Mouse (Mus musculus): Measurements from ENCODE around the gene Igdcc4. TPM values are rescaled to one million over a fixed set of nuclear protein-coding genes. Genes with fewer than 3 reads are reported as not detected.
A peak's percentile ranks its signal among the peaks of the same experiment; 100 is the strongest.

The Igdcc4 gene
- polyA plus RNA-seq, 1 experiment from 2014 or later = 17.3 TPM

GRCm38 (mm10) chr9:65117516-65117915, 16.2 kb downstream of the Igdcc4 start:
- H3K27me3 ChIP-seq = no peaks in the 10 kb centered on the region
- no peak overlapping the region for H3K9ac ChIP-seq
- ATAC-seq (ENCODE audit: low FRiP score, low read depth) = no peak
- H3K4me3 ChIP-seq = no peak overlapping the region
- WGBS = 69% methylated on average over 2 of the region's 2 CpGs
- no peaks in the 10 kb centered on the region for H3K4me1 ChIP-seq (replicated peaks)
- no peaks in the 10 kb centered on the region for H3K9me3 ChIP-seq
- no peak overlapping the region for H3K27ac ChIP-seq (replicated peaks)
- H3K36me3 ChIP-seq = peaks cover 25% of the 10 kb centered on the region
- no peak overlapping the region for H3K4me2 ChIP-seq

GRCm38 (mm10) chr9:65120935-65121334, 19.6 kb downstream of the Igdcc4 start:
- WGBS = 10% methylated on average over 3 of the region's 3 CpGs

GRCm38 (mm10) chr9:65122545-65122944, 21.3 kb downstream of the Igdcc4 start:
- Histone ChIP-seq H3K9ac (no peak overlapping the region), H3K36me3 (0 out of 2 replicates have a peak, but pooled peaks cover 12% of the 10 kb centered on the region), H3K4me1 (replicated peaks) (peaks cover 9% of the 10 kb centered on the region), H3K9me3 (no peaks in the 10 kb centered on the region), H3K27me3 (no peaks in the 10 kb centered on the region), H3K27ac (replicated peaks) (no peak overlapping the region), H3K4me2 (peak overlapping the region; percentile 25), H3K4me3 (no peak overlapping the region)
- ATAC-seq (ENCODE audit: low FRiP score, low read depth) = no peak
- WGBS = 20% methylated on average over 18 of the region's 18 CpGs

More at GRCm38 (mm10) chr9:65120935-65121334, 19.6 kb downstream of the Igdcc4 start:
- Histone ChIP-seq H3K36me3 (peaks cover 10% of the 10 kb centered on the region), H3K4me2 (no peak overlapping the region), H3K4me3 (no peak overlapping the region), H3K27me3 (no peaks in the 10 kb centered on the region), H3K9me3 (no peaks in the 10 kb centered on the region), H3K27ac (replicated peaks) (no peak overlapping the region), H3K9ac (no peak overlapping the region), H3K4me1 (replicated peaks) (peaks cover 9% of the 10 kb centered on the region)
- peak; percentile 61; the same call in 1 of the 2 replicates for ATAC-seq (ENCODE audit: low FRiP score, low read depth)

GRCm38 (mm10) chr9:65123552-65124168, 22.4 kb downstream of the Igdcc4 start:
- Histone ChIP-seq H3K36me3 (0 out of 2 replicates have a peak, but pooled peaks cover 4% of the 10 kb centered on the region), H3K27ac (replicated peaks) (no peak overlapping the region), H3K27me3 (no peaks in the 10 kb centered on the region), H3K9me3 (no peaks in the 10 kb centered on the region), H3K4me3 (peak overlapping the region; percentile 34), H3K9ac (no peak overlapping the region), H3K4me2 (peak overlapping the region; percentile 66), H3K4me1 (replicated peaks) (peaks cover 9% of the 10 kb centered on the region)
- ATAC-seq (ENCODE audit: low FRiP score, low read depth) = no peak
- WGBS = 4% methylated on average over 48 of the region's 48 CpGs

GRCm38 (mm10) chr9:65128123-65128815, 27.0 kb downstream of the Igdcc4 start:
- no peak overlapping the region for H3K4me3 ChIP-seq
- peaks cover 11% of the 10 kb centered on the region; the same call in 1 of the 2 replicates for H3K36me3 ChIP-seq
- no peak overlapping the region for H3K9ac ChIP-seq
- peaks cover 9% of the 10 kb centered on the region for H3K4me1 ChIP-seq (replicated peaks)
- no peaks in the 10 kb centered on the region for H3K27me3 ChIP-seq
- WGBS = 15% methylated on average over 25 of the region's 25 CpGs
- H3K9me3 ChIP-seq = no peaks in the 10 kb centered on the region
- no peak for ATAC-seq (ENCODE audit: low FRiP score, low read depth)
- H3K4me2 ChIP-seq = 0 out of 2 replicates have a peak overlapping the region, but pooled peaks have one; percentile 14
- H3K27ac ChIP-seq (replicated peaks) = no peak overlapping the region

GRCm38 (mm10) chr9:65131717-65132116, 30.4 kb downstream of the Igdcc4 start:
- H3K9me3 ChIP-seq = no peaks in the 10 kb centered on the region

GRCm38 (mm10) chr9:65133739-65134138, 32.5 kb downstream of the Igdcc4 start:
- Histone ChIP-seq H3K27ac (replicated peaks) (no peak overlapping the region), H3K4me1 (replicated peaks) (no peaks in the 10 kb centered on the region), H3K4me3 (no peak overlapping the region), H3K9ac (no peak overlapping the region), H3K4me2 (no peak overlapping the region), H3K9me3 (no peaks in the 10 kb centered on the region), H3K27me3 (no peaks in the 10 kb centered on the region), H3K36me3 (peaks cover 7% of the 10 kb centered on the region; the same call in 1 of the 2 replicates)
- peak; percentile 60 for ATAC-seq (ENCODE audit: low FRiP score, low read depth)
- WGBS = 4% methylated on average over 8 of the region's 10 CpGs

More at GRCm38 (mm10) chr9:65131717-65132116, 30.4 kb downstream of the Igdcc4 start:
- Histone ChIP-seq H3K4me2 (no peak overlapping the region), H3K27ac (replicated peaks) (no peak overlapping the region), H3K27me3 (no peaks in the 10 kb centered on the region), H3K4me3 (no peak overlapping the region), H3K36me3 (peaks cover 11% of the 10 kb centered on the region; the same call in 1 of the 2 replicates), H3K4me1 (replicated peaks) (no peaks in the 10 kb centered on the region), H3K9ac (no peak overlapping the region)
- 88% methylated on average over 5 of the region's 5 CpGs for WGBS
- no peak for ATAC-seq (ENCODE audit: low FRiP score, low read depth)

- no peak overlapping the region for H3K9ac ChIP-seq
- no peak for ATAC-seq (ENCODE audit: low FRiP score, low read depth)
- no peaks in the 10 kb centered on the region for H3K27me3 ChIP-seq
- no peak overlapping the region for H3K4me3 ChIP-seq
- WGBS = 69% methylated on average over 4 of the region's 4 CpGs
- no peaks in the 10 kb centered on the region for H3K9me3 ChIP-seq
- no peak overlapping the region for H3K4me2 ChIP-seq
- H3K27ac ChIP-seq (replicated peaks) = no peak overlapping the region
- peaks cover under 1% of the 10 kb centered on the region; the same call in 1 of the 2 replicates for H3K4me1 ChIP-seq (replicated peaks)
- H3K36me3 ChIP-seq = no peaks in the 10 kb centered on the region
Measured at GRCm38 (mm10) chr9:65135126-65135525, 33.8 kb downstream of the Igdcc4 start.

- Histone ChIP-seq H3K4me1 (replicated peaks) (peaks cover 34% of the 10 kb centered on the region), H3K27me3 (no peaks in the 10 kb centered on the region), H3K27ac (replicated peaks) (peak overlapping the region; percentile 93), H3K36me3 (no peaks in the 10 kb centered on the region), H3K4me3 (peak overlapping the region; percentile 91), H3K9me3 (no peaks in the 10 kb centered on the region), H3K9ac (peak overlapping the region; percentile 89), H3K4me2 (peak overlapping the region; percentile 85)
- WGBS = 3% methylated on average over 8 of the region's 8 CpGs
- ATAC-seq (ENCODE audit: low FRiP score, low read depth) = no peak
Measured at GRCm38 (mm10) chr9:65140491-65140890, 39.2 kb downstream of the Igdcc4 start.

- H3K9ac ChIP-seq = peak within 1 kb of the TSS; percentile 89
- ATAC-seq (ENCODE audit: low FRiP score, low read depth) = peak; percentile 78
- no peaks in the 10 kb centered on the region for H3K9me3 ChIP-seq
- H3K4me1 ChIP-seq (replicated peaks) = peaks cover 38% of the 10 kb centered on the region
- H3K27ac ChIP-seq (replicated peaks) = peak within 1 kb of the TSS; percentile 93
- H3K36me3 ChIP-seq = 0 out of 2 replicates have a peak, but pooled peaks cover 3% of the 10 kb centered on the region
- H3K4me2 ChIP-seq = peak within 1 kb of the TSS; percentile 85
- H3K4me3 ChIP-seq = peak within 1 kb of the TSS; percentile 91
- no peaks in the 10 kb centered on the region for H3K27me3 ChIP-seq
- WGBS = 0% methylated on average over 31 of the region's 48 CpGs
Measured at GRCm38 (mm10) chr9:65140936-65141305, 39.6 kb downstream of the Igdcc4 start, which contains the start of gene Igdcc3. Igdcc3 (plus strand) TSS chr9:65141189.

GRCm38 (mm10) chr9:65141306-65141975, 40.2 kb downstream of the Igdcc4 start:
- Histone ChIP-seq H3K9ac (peak overlapping the region; percentile 89), H3K4me1 (replicated peaks) (peaks cover 42% of the 10 kb centered on the region)

GRCm38 (mm10) chr9:65141976-65142318, 40.7 kb downstream of the Igdcc4 start:
- 0% methylated on average over 17 of the region's 17 CpGs for WGBS
- peak; percentile 59 for ATAC-seq (ENCODE audit: low FRiP score, low read depth)

More at GRCm38 (mm10) chr9:65141306-65141975, 40.2 kb downstream of the Igdcc4 start:
- H3K9me3 ChIP-seq = no peaks in the 10 kb centered on the region
- H3K27ac ChIP-seq (replicated peaks) = peak overlapping the region; percentile 93
- peak overlapping the region; percentile 91 for H3K4me3 ChIP-seq
- no peaks in the 10 kb centered on the region for H3K27me3 ChIP-seq
- H3K36me3 ChIP-seq = 0 out of 2 replicates have a peak, but pooled peaks cover 6% of the 10 kb centered on the region
- peak overlapping the region; percentile 85 for H3K4me2 ChIP-seq
- peak; percentile 65 for ATAC-seq (ENCODE audit: low FRiP score, low read depth)
- WGBS = under 1% methylated on average over 72 of the region's 73 CpGs

More at GRCm38 (mm10) chr9:65141976-65142318, 40.7 kb downstream of the Igdcc4 start:
- H3K4me2 ChIP-seq = peak overlapping the region; percentile 85
- H3K9ac ChIP-seq = peak overlapping the region; percentile 89
- no peaks in the 10 kb centered on the region for H3K27me3 ChIP-seq
- H3K4me3 ChIP-seq = peak overlapping the region; percentile 91
- H3K9me3 ChIP-seq = no peaks in the 10 kb centered on the region
- H3K27ac ChIP-seq (replicated peaks) = peak overlapping the region; percentile 93
- peaks cover 42% of the 10 kb centered on the region for H3K4me1 ChIP-seq (replicated peaks)
- H3K36me3 ChIP-seq = peaks cover 8% of the 10 kb centered on the region; the same call in 1 of the 2 replicates
